Mouse (Mus musculus): ENCODE results near the gene Ptdss2. TPM values are rescaled to one million over a fixed set of nuclear protein-coding genes. Genes with fewer than 3 reads are reported as not detected.

Ptdss2 gene
- total and polyA plus RNA-seq, 2 experiments from 2014 or later, result 24.9 to 78.3 TPM

DNA sequence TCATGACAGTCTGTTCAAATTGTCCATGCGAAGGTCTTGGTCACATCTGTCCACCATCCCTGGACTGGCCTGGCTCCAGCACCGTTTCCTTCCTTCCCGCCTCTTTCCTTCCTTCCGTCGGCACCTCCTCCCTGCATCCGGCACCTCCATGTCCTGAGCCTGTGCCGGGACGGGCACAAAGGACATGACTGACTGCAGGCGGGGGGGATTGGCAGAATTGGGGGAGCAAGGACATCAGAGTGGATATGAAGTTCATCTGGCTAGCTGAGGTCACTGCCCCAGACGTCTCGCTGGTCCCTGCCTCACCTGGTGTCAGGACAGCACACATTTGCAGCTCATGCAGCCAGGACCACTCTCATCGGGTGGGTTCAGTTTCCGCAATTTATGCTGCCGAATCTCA is 68.9 kb downstream of the Ptdss2 start:
- ATAC-seq, result no peak
- no peak overlapping the region for H3K4me3 ChIP-seq (ENCODE audit: low read depth, low read length)
- H3K27ac ChIP-seq (ENCODE audit: low read depth, low read length), result no peak overlapping the region
- H3K9ac ChIP-seq, result no peak overlapping the region
- no peak overlapping the region for H3K4me2 ChIP-seq (ENCODE audit: low read depth)
- no peaks in the 10 kb centered on the region for H3K9me3 ChIP-seq (ENCODE audit: low read length)
- H3K36me3 ChIP-seq (ENCODE audit: insufficient read depth), result peaks cover 35% of the 10 kb centered on the region
- DNase-seq, result no peak
- WGBS, result 89% methylated on average over 14 of the region's 14 CpGs
- no peaks in the 10 kb centered on the region for H3K27me3 ChIP-seq (ENCODE audit: insufficient read depth, low read length)
- peaks cover 12% of the 10 kb centered on the region for H3K4me1 ChIP-seq (ENCODE audit: insufficient read depth)
- TF ChIP-seq CTCF (IDR thresholded peaks at IDR 0.05; ENCODE audit: low read depth), result no peak

DNA sequence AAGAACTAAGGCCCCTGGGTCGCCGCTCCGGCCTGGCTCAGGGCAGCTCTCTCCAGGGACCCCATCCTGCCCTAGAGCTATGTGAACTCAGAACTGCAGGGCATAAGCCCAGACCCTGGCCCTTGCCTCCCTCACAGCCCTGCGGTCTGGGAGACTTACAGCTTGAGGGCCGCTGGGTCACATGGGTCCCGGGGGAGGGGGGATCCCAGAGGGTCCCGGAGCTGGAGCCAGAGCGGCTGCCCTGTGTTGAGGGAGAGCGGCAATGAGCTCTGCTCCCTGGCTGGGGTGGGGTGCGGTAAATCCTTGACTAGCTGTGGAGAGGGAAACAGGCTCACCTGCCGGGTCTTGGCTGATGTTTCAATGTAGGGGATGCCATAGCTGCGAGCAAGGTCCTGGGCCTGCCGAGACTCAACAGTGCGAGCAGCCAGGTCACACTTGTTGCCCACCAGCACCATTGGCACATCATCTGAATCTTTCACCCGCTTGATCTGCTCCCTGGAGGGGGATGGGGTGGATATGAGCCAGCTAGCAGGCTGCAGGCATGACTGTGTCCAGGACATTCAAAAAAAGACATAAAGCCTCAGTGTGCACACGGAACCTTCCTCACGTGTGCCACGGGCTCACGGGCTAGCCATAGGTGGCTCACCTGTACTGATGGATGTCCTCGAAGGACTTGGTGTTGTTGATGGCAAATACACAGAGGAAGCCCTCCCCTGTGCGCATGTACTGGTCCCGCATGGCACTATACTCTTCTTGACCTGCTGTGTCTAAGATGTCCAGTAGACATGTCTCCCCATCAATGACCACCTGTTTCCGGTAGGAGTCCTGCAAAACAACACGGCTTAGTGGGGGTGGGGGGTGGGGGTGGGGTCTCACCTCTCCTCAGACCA is 69.9 kb downstream of the Ptdss2 start:
- H3K4me1 ChIP-seq (ENCODE audit: insufficient read depth), result peaks cover 12% of the 10 kb centered on the region
- ATAC-seq, result no peak
- no peaks in the 10 kb centered on the region for H3K9me3 ChIP-seq (ENCODE audit: low read length)
- 90% methylated on average over 24 of the region's 24 CpGs for WGBS
- H3K27ac ChIP-seq (ENCODE audit: low read depth, low read length), result no peak overlapping the region
- H3K27me3 ChIP-seq (ENCODE audit: insufficient read depth, low read length), result no peaks in the 10 kb centered on the region
- peak overlapping the region; percentile 97; the same call in 1 of the 2 replicates for H3K4me3 ChIP-seq (ENCODE audit: low read depth, low read length)
- no peak for DNase-seq
- peaks cover 35% of the 10 kb centered on the region for H3K36me3 ChIP-seq (ENCODE audit: insufficient read depth)
- no peak for TF ChIP-seq CTCF (IDR thresholded peaks at IDR 0.05; ENCODE audit: low read depth)
- no peak overlapping the region; the same call in 1 of the 2 replicates for H3K9ac ChIP-seq
- peak overlapping the region; percentile 99 for H3K4me2 ChIP-seq (ENCODE audit: low read depth)

DNA sequence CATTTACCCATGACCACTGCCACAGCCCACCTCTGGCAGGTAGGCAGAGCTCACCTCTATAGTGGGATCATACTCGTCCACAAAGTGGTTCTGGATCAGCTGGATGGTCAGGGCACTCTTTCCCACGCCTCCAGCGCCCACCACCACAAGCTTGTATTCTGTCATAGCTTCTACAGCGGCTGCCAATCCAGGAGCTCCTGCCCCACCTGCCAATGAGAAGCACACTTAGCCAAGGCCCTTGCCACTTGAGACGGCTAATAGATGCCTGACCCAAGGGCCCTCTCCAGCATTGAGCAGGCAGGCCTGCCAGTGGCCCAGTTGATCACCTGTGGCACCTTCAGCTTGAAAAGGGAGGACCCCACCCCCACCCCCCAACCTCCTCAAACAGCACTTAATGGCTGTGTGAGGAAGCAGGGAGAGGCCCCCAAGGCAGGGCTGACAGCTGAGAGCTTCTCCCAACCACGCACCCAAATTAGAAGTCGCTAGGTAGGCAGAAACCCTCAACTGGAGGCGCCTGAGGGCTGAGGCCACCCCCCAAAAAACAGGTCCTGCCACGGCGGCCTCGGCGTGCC is 70.7 kb downstream of the Ptdss2 start:
- no peak for TF ChIP-seq CTCF (IDR thresholded peaks at IDR 0.05; ENCODE audit: low read depth)
- Histone ChIP-seq H3K4me2 (ENCODE audit: low read depth) (peak overlapping the region; percentile 99), H3K4me1 (ENCODE audit: insufficient read depth) (peaks cover 12% of the 10 kb centered on the region), H3K27me3 (ENCODE audit: insufficient read depth, low read length) (no peaks in the 10 kb centered on the region), H3K9me3 (ENCODE audit: low read length) (no peaks in the 10 kb centered on the region), H3K36me3 (ENCODE audit: insufficient read depth) (peaks cover 35% of the 10 kb centered on the region), H3K4me3 (ENCODE audit: low read depth, low read length) (peak overlapping the region; percentile 97), H3K9ac (peak overlapping the region; percentile 94), H3K27ac (ENCODE audit: low read depth, low read length) (peak overlapping the region; percentile 82)
- 24% methylated on average over 12 of the region's 12 CpGs for WGBS
- no peak for DNase-seq
- ATAC-seq, result no peak

DNA sequence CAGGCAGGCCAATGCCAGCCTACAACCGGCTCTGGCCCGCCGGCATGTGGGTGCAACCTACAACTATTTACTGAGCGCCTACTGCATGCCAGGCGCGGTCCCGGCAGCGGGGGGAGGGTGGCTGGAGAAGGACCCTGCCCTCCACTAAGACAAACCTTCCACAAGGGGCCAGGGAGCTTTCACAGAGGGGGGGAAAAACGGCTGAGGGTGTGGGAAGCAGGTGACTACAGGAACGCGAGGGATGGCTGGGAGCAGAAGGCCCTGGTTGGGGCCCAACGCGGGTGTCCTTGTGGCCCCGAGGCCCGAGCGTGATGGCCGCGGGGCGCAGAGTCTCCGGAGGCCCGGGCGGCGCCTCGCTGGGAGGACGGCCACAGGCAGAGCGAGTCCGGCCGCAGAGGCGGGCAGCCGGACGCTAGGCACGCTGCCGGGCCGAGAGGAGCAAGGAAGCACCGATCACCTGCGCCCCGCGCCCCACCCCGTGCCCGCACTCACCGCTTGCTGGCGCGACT is 71.2 kb downstream of the Ptdss2 start:
- Histone ChIP-seq H3K36me3 (ENCODE audit: insufficient read depth) (peaks cover 35% of the 10 kb centered on the region), H3K9me3 (ENCODE audit: low read length) (no peaks in the 10 kb centered on the region), H3K4me3 (ENCODE audit: low read depth, low read length) (peak overlapping the region; percentile 97), H3K27ac (ENCODE audit: low read depth, low read length) (peak overlapping the region; percentile 82), H3K4me1 (ENCODE audit: insufficient read depth) (peaks cover 12% of the 10 kb centered on the region), H3K27me3 (ENCODE audit: insufficient read depth, low read length) (no peaks in the 10 kb centered on the region), H3K9ac (peak overlapping the region; percentile 94), H3K4me2 (ENCODE audit: low read depth) (peak overlapping the region; percentile 99)
- 1% methylated on average over 39 of the region's 43 CpGs for WGBS
- ATAC-seq (peak; percentile 15), DNase-seq (peak; percentile 43)
- 0 out of 2 replicates have a peak, but pooled peaks have one; percentile 9 for TF ChIP-seq CTCF (IDR thresholded peaks at IDR 0.05; ENCODE audit: low read depth)

DNA sequence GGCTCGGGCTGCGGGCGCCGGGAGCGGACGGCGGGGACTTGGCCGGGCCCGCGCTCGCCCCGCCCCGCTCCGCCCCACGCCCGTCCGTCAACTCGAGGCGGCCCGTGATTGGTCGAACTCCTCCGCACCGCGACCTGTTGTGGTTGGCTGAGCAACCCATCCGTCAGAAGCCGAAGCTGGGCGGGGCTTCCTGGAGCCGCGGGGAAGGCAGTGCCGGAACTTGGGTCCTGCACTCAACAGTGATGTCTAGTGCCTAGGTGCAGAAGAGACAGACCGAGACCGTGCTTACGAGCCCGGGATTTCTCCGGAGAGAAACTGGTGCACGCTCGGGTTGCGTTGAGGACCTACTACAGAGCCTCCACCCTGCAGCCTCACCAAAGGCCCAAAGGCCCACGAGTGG is 71.8 kb downstream of the Ptdss2 start, which contains the start of the genes Hras and Lrrc56:
Hras (minus strand) TSS at position 58 of the 400 bp plus-strand sequence.
Lrrc56 (plus strand) TSS at position 210 of the 400 bp plus-strand sequence.
- peak within 1 kb of the TSS; percentile 99 for H3K4me2 ChIP-seq (ENCODE audit: low read depth)
- peak within 1 kb of the TSS; percentile 94 for H3K9ac ChIP-seq
- no peak for TF ChIP-seq CTCF (IDR thresholded peaks at IDR 0.05; ENCODE audit: low read depth)
- H3K9me3 ChIP-seq (ENCODE audit: low read length), result no peaks in the 10 kb centered on the region
- peak; percentile 98 for DNase-seq
- peak within 1 kb of the TSS; percentile 97 for H3K4me3 ChIP-seq (ENCODE audit: low read depth, low read length)
- peaks cover 12% of the 10 kb centered on the region for H3K4me1 ChIP-seq (ENCODE audit: insufficient read depth)
- no peaks in the 10 kb centered on the region for H3K27me3 ChIP-seq (ENCODE audit: insufficient read depth, low read length)
- ATAC-seq, result peak; percentile 97
- H3K36me3 ChIP-seq (ENCODE audit: insufficient read depth), result peaks cover 34% of the 10 kb centered on the region
- WGBS, result under 1% methylated on average over 35 of the region's 39 CpGs
- peak within 1 kb of the TSS; percentile 82 for H3K27ac ChIP-seq (ENCODE audit: low read depth, low read length)

DNA sequence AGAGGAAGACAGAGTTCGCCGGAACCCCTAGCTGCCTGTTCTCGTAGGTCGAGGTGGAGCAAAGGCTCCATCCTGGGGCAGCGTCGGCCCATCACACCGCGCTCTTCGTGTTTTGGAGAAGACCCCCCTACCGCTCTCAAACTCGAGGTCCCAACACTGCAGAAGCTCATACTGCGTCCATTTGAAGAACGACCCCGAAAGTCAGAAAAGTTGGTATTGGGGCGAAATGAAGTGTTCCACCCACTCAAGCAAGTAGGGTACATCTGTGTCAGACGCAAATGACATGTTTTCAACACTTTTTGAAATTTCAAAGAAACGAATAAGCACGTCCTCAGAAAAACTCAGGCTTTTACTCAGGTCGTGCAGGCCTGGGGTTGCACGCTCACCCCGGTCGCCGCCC is 72.2 kb downstream of the Ptdss2 start:
- no peaks in the 10 kb centered on the region for H3K27me3 ChIP-seq (ENCODE audit: insufficient read depth, low read length)
- TF ChIP-seq CTCF (IDR thresholded peaks at IDR 0.05; ENCODE audit: low read depth), result no peak
- H3K27ac ChIP-seq (ENCODE audit: low read depth, low read length), result peak overlapping the region; percentile 79
- peak overlapping the region; percentile 99 for H3K4me2 ChIP-seq (ENCODE audit: low read depth)
- ATAC-seq (no peak), DNase-seq (no peak)
- peak overlapping the region; percentile 94 for H3K9ac ChIP-seq
- no peaks in the 10 kb centered on the region for H3K9me3 ChIP-seq (ENCODE audit: low read length)
- peaks cover 29% of the 10 kb centered on the region for H3K36me3 ChIP-seq (ENCODE audit: insufficient read depth)
- peak overlapping the region; percentile 97 for H3K4me3 ChIP-seq (ENCODE audit: low read depth, low read length)
- H3K4me1 ChIP-seq (ENCODE audit: insufficient read depth), result peaks cover 12% of the 10 kb centered on the region
- whole genome bisulfite sequencing, result under 1% methylated on average over 23 of the region's 23 CpGs

All from forebrain, postnatal 0 days (tissue).